Mouse (Mus musculus) cortical plate, adult 2 months (tissue): ENCODE data around the gene Mark3.

Experiments used
- CTCF ChIP-seq: fragments of 200-500 bp; IDR thresholded peaks from 2 replicates; pipeline ENCODE4 v1.5.1; 2011; ENCODE audit warnings: mild to moderate bottlenecking, control low read depth, low read length; ENCODE audit not compliant: insufficient read depth; ENCODE audit errors: extremely low read depth
- POLR2A ChIP-seq: fragments of 200-500 bp; IDR thresholded peaks from 2 replicates; pipeline ENCODE4 v1.6.1; 2011; ENCODE audit warnings: mild to moderate bottlenecking, low read length, control low read depth; ENCODE audit not compliant: insufficient read depth; ENCODE audit errors: extremely low read depth

DNA sequence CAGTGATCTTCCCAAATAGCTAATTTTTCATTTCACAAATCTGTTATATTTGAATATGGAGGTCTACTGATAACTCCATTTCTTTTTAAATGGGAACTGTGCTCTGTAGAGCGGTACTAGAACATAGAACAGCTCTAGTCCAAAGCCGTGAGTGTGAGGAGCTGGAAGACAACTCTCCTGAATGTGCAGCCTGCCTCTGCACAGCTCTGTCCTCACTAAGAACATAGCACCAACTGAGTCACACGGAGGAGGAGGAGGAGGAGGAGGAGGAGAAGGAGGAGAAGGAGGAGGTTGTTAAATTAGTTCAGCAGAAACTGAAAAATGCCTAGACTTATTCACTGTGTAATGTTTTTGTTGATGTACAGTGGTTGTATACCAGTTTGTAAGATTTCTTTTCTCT is 78.6 kb downstream of the Mark3 start:
- no peak for TF ChIP-seq CTCF
- TF ChIP-seq POLR2A: no peak
